Comparison of ENCODE assay signal across 9 mouse cellular contexts in genomic region chr7:145112146-145112830, GRCm38 (mm10).
DNase-seq lines count a peak whose midpoint lies in the region; ATAC-seq lines count a peak whose summit lies in the region.
"Had no signal": no experiment of that assay in that cellular context is flagged by ENCODE, and none has a peak within 500 bp of the region (broad histone marks: within the 10 kb centered on the region; RNA-seq: fewer than 3 reads in every experiment).

No protein-coding gene starts in this region.

- H3K9ac ChIP-seq in kidney, embryonic 14.5 days (ENCODE audit: low read depth, low read length) = no peak overlapping the region; the same call in 1 of the 2 replicates
- no peak overlapping the region for H3K9ac ChIP-seq in embryonic facial prominence, embryonic 13.5 days
- H3K9ac ChIP-seq in liver, embryonic 16.5 days (ENCODE audit: low read depth, low read length) = no peak overlapping the region
- H3K9ac ChIP-seq: midbrain, embryonic 12.5 days had no signal

- peak overlapping the region; percentile 96 for H3K27ac ChIP-seq in kidney, embryonic 14.5 days (ENCODE audit: low read depth, low read length)
- peak overlapping the region; percentile 87 for H3K27ac ChIP-seq in embryonic facial prominence, embryonic 13.5 days
- peak overlapping the region; percentile 77 for H3K27ac ChIP-seq in liver, embryonic 16.5 days (ENCODE audit: low read length)
- H3K27ac ChIP-seq: midbrain, embryonic 12.5 days had no signal

- no peaks in the 10 kb centered on the region for H3K9me3 ChIP-seq in kidney, embryonic 14.5 days (ENCODE audit: control insufficient read depth, low read length)
- no peaks in the 10 kb centered on the region for H3K9me3 ChIP-seq in embryonic facial prominence, embryonic 13.5 days
- no peaks in the 10 kb centered on the region for H3K9me3 ChIP-seq in liver, embryonic 16.5 days (replicated peaks; ENCODE audit: control insufficient read depth, low read length)
- H3K9me3 ChIP-seq: midbrain, embryonic 12.5 days had no signal

- no peaks in the 10 kb centered on the region for H3K27me3 ChIP-seq in kidney, embryonic 14.5 days (ENCODE audit: control insufficient read depth, insufficient read depth, low read length)
- no peaks in the 10 kb centered on the region for H3K27me3 ChIP-seq in embryonic facial prominence, embryonic 13.5 days
- H3K27me3 ChIP-seq in liver, embryonic 16.5 days (ENCODE audit: control insufficient read depth, insufficient read depth, low read depth, low read length) = no peaks in the 10 kb centered on the region
- H3K27me3 ChIP-seq: midbrain, embryonic 12.5 days had no signal

- no peak overlapping the region for H3K4me3 ChIP-seq in kidney, embryonic 14.5 days (ENCODE audit: low read length)
- no peak overlapping the region for H3K4me3 ChIP-seq in embryonic facial prominence, embryonic 13.5 days
- no peak overlapping the region for H3K4me3 ChIP-seq in liver, embryonic 16.5 days (ENCODE audit: low read depth, low read length)
- H3K4me3 ChIP-seq: midbrain, embryonic 12.5 days had no signal

- no peaks in the 10 kb centered on the region for H3K36me3 ChIP-seq in kidney, embryonic 14.5 days (ENCODE audit: control insufficient read depth, insufficient read depth, low read length)
- H3K36me3 ChIP-seq in embryonic facial prominence, embryonic 13.5 days = no peaks in the 10 kb centered on the region
- H3K36me3 ChIP-seq in liver, embryonic 16.5 days (ENCODE audit: control insufficient read depth, insufficient read depth) = no peaks in the 10 kb centered on the region
- H3K36me3 ChIP-seq: midbrain, embryonic 12.5 days had no signal

- peak overlapping the region; percentile 32 for H3K4me2 ChIP-seq in kidney, embryonic 14.5 days (replicated peaks; ENCODE audit: low read depth, low read length)
- peak overlapping the region; percentile 38; the same call in 1 of the 2 replicates for H3K4me2 ChIP-seq in embryonic facial prominence, embryonic 13.5 days
- H3K4me2 ChIP-seq in liver, embryonic 16.5 days (ENCODE audit: low read depth, low read length) = no peak overlapping the region
- H3K4me2 ChIP-seq: midbrain, embryonic 12.5 days had no signal

- no peak for ATAC-seq in kidney, embryonic 14.5 days (ENCODE audit: low FRiP score, low TSS enrichment)
- no peak for ATAC-seq in embryonic facial prominence, embryonic 13.5 days (ENCODE audit: insufficient number of reproducible peaks, insufficient read depth, low FRiP score, low TSS enrichment, low read depth)
- no peak for ATAC-seq in liver, embryonic 16.5 days (ENCODE audit: low read depth)

- no peak for DNase-seq in kidney, adult 8-10 months
- peak; percentile 43 for DNase-seq in CD4-positive helper T cell, adult 2 months (ENCODE audit: low read depth, low spot score)
- DNase-seq in layer of hippocampus, postnatal 14 days (ENCODE audit: low spot score in 2 of 2) = no peak
- no peak for DNase-seq in gastrocnemius, postnatal 25 days
- no peak for DNase-seq in gastrocnemius, adult 18-20 months (ENCODE audit: low spot score)

- H3K4me1 ChIP-seq in kidney, embryonic 14.5 days (ENCODE audit: control insufficient read depth, insufficient read depth, low read length) = peaks cover 24% of the 10 kb centered on the region
- peaks cover 24% of the 10 kb centered on the region for H3K4me1 ChIP-seq in embryonic facial prominence, embryonic 13.5 days
- peaks cover 2% of the 10 kb centered on the region; the same call in 1 of the 2 replicates for H3K4me1 ChIP-seq in liver, embryonic 16.5 days (ENCODE audit: control insufficient read depth, low read depth, low read length)
